Mouse (Mus musculus) embryonic facial prominence, embryonic 14.5 days (tissue): Measurements from ENCODE around the gene 2410002F23Rik. TPM values are rescaled to one million over a fixed set of nuclear protein-coding genes. Genes with fewer than 3 reads are reported as not detected.

ENCODE experiments used
- ATAC-seq: fragments of 200-750 bp; cut with Nextera tagmentation; 2 replicates; pipeline ENCODE4 v1.8.0; 2017; ENCODE audit warnings: low read depth, moderate number of reproducible peaks, moderate TSS enrichment
- DNase-seq: peaks from one replicate; pipeline ENCODE4 v3.0.0-alpha.2; 2015; ENCODE audit warnings: low spot score
- H3K27ac ChIP-seq: fragments of 300-500 bp; sonication (generic); replicated peaks from 2 replicates; pipeline ENCODE4 v1.5.1; 2014; ENCODE audit warnings: low read depth, mild to moderate bottlenecking, low read length, moderate library complexity
- H3K27me3 ChIP-seq: fragments of 300-500 bp; sonication (generic); replicated peaks from 2 replicates; pipeline ENCODE4 v1.6.1; 2014; ENCODE audit warnings: low read length; ENCODE audit not compliant: control insufficient read depth, insufficient read depth
- H3K36me3 ChIP-seq: fragments of 300-500 bp; sonication (generic); 2 replicates; pipeline ENCODE4 v1.6.1; 2014; ENCODE audit warnings: low read length, mixed read lengths; ENCODE audit not compliant: control insufficient read depth, insufficient read depth
- H3K4me1 ChIP-seq: fragments of 300-500 bp; sonication (generic); 2 replicates; pipeline ENCODE4 v1.6.1; 2014; ENCODE audit warnings: antibody characterized with exemption, low read length; ENCODE audit not compliant: control insufficient read depth, insufficient read depth
- H3K4me2 ChIP-seq: fragments of 300-500 bp; sonication (generic); 2 replicates; pipeline ENCODE4 v1.6.1; 2014; ENCODE audit warnings: low read depth, mild to moderate bottlenecking, low read length, moderate library complexity, mixed read lengths
- H3K4me3 ChIP-seq: fragments of 300-500 bp; sonication (generic); 2 replicates; pipeline ENCODE4 v1.5.1; 2014; ENCODE audit warnings: low read depth, mild to moderate bottlenecking, low read length
- H3K9ac ChIP-seq: fragments of 300-500 bp; sonication (generic); 2 replicates; pipeline ENCODE4 v1.6.1; 2014; ENCODE audit warnings: low read depth, mild to moderate bottlenecking, low read length, moderate library complexity, mixed read lengths
- H3K9me3 ChIP-seq: fragments of 300-500 bp; sonication (generic); 2 replicates; pipeline ENCODE4 v1.6.1; 2016; ENCODE audit warnings: low read length; ENCODE audit not compliant: control insufficient read depth
- WGBS: fragments of 180-500 bp; shearing (Covaris S2); extraction: QIAGEN DNeasy Blood & Tissue Kit; methylation state at CpG from one replicate; pipeline ENCODE4 v1.1.7; 2014; 5-methylcytosine and 5-hydroxymethylcytosine counted together
- polyA plus RNA-seq: library from polyadenylated mRNA; unstranded; fragments of >200 nt; fragmentation: Nextera tagmentation; extraction: Ambion mirVana; gene quantifications from 2 replicates; pipeline ENCODE4 v1.2.1, GENCODE M21; 2014

The 2410002F23Rik gene
- polyA plus RNA-seq, 1 experiment from 2014 or later, result 117 TPM

DNA sequence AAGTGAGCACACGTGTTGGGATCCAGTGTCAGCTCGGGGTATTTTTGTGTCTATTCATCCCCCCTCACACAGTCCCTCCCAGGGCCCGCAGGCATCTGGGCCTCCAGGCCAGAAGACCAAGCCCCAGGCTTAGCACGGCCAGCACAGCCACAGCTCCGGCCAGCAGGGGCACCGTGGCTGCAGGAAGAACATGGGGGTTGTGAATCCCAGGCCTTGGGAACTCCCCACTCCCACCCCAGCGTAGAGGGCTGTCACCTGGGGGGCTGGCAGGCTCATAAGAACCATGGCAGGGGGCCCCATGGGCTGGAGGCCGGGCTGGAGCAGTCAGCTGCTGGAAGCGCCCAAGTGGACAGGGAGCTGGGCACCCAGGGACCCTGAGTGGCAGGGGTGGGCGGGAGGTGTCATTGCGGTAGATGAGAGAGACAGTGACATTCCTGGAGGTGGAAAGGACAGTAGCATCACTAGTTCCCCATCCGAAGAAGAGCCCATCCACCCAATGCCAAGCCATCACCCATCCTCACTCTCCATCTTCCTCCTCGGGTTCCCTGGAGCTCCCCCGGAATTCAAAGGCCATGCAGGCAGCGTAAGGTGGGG is 6.6 kb downstream of the 2410002F23Rik start:
- Histone ChIP-seq H3K9me3 (no peaks in the 10 kb centered on the region), H3K4me1 (peaks cover 3% of the 10 kb centered on the region; the same call in 1 of the 2 replicates), H3K9ac (no peak overlapping the region), H3K4me3 (no peak overlapping the region), H3K27me3 (no peaks in the 10 kb centered on the region), H3K36me3 (peaks cover 58% of the 10 kb centered on the region), H3K27ac (no peak overlapping the region), H3K4me2 (no peak overlapping the region)
- ATAC-seq (peak; percentile 19; the same call in 1 of the 2 replicates), DNase-seq (no peak)
- 70% methylated on average over 15 of the region's 15 CpGs for WGBS

DNA sequence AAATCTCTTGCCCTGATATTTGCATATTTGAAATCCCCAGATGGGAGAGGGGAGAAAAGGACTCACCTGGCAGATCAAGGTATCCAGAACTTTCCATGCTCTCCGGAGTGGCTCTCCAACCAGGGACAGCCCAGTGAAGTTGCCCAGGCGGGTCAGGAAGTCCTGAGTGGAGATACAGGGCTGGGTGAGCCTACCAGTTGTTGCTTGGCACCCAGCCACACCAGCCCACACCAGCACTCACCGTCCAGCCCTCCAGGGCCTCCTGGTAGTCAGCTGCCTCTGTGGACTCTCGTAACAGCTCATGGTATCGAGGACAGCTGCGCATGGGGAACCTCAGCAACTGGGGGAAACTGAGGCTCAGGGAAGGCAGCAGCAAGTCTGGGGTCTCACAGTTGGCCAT is 8.4 kb downstream of the 2410002F23Rik start:
- no peak overlapping the region for H3K27ac ChIP-seq
- H3K4me2 ChIP-seq, result no peak overlapping the region
- ATAC-seq (no peak), DNase-seq (peak; percentile 29)
- H3K4me1 ChIP-seq, result no peaks in the 10 kb centered on the region
- H3K27me3 ChIP-seq, result no peaks in the 10 kb centered on the region
- H3K36me3 ChIP-seq, result peaks cover 41% of the 10 kb centered on the region
- WGBS, result 73% methylated on average over 6 of the region's 6 CpGs
- H3K4me3 ChIP-seq, result no peak overlapping the region
- H3K9me3 ChIP-seq, result no peaks in the 10 kb centered on the region
- no peak overlapping the region for H3K9ac ChIP-seq

- no peaks in the 10 kb centered on the region for H3K27me3 ChIP-seq
- ATAC-seq (no peak), DNase-seq (no peak)
- H3K4me3 ChIP-seq, result no peak within 1 kb of the TSS
- peaks cover 22% of the 10 kb centered on the region; the same call in 1 of the 2 replicates for H3K36me3 ChIP-seq
- H3K9me3 ChIP-seq, result no peaks in the 10 kb centered on the region
- 83% methylated on average over 4 of the region's 4 CpGs for WGBS
- no peaks in the 10 kb centered on the region for H3K4me1 ChIP-seq
- H3K4me2 ChIP-seq, result no peak within 1 kb of the TSS
- H3K9ac ChIP-seq, result no peak within 1 kb of the TSS
- no peak within 1 kb of the TSS for H3K27ac ChIP-seq
These were observed 10.8 kb downstream of the 2410002F23Rik start, which contains the start of gene Acp4 for GRCm38 (mm10) chr7:44257278-44257677. Gene Acp4 (minus strand): TSS chr7:44257378.

DNA sequence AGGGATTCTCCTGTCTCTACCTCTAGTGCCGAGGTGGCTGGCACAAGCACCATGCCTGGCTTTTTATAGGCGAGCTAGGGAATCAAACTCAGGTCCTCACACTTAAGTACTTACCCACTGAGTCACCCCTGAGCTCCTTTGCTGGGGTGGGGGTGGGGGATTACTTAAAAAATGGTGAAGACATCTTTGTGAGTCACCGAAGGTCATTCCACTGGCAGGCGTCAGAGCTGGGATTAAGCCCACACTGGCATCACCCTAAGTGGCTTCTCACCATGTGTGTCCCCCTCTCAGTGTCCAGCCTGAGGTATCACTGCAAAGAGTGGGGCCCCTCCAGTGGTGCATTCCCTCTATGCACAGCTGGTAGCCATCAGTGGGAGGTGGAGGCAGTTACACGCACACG is 13.9 kb downstream of the 2410002F23Rik start:
- Histone ChIP-seq H3K9ac (no peak overlapping the region), H3K27me3 (peaks cover 12% of the 10 kb centered on the region; the same call in 1 of the 2 replicates), H3K9me3 (no peaks in the 10 kb centered on the region), H3K4me2 (no peak overlapping the region), H3K4me3 (no peak overlapping the region), H3K4me1 (no peaks in the 10 kb centered on the region), H3K36me3 (no peaks in the 10 kb centered on the region), H3K27ac (no peak overlapping the region)
- no peak for DNase-seq
- WGBS, result 66% methylated on average over 6 of the region's 6 CpGs
- no peak for ATAC-seq

DNA sequence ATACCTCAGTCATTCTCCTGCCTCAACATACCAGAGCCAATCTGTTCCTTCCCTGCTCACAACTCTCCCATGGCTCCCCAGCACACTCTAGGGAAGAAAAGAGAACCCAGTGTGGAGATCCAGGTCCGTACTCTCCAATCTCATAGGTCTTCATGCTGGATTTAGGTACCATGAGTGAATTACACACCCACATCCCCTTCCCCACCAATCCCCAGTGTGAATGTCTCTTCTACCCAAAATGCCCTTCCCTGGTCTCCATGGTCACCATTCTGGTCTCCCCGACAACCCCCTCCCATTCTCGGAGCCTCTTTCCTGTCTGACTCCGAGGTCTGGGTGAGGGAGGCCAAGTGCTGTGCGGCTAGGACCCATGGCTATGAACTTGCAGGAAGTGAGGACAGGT is 14.6 kb downstream of the 2410002F23Rik start, which contains the start of gene Gm15517:
Gene Gm15517 (plus strand): TSS at position 301 of the 400 bp plus-strand sequence.
- Histone ChIP-seq H3K27me3 (peaks cover 12% of the 10 kb centered on the region; the same call in 1 of the 2 replicates), H3K4me1 (no peaks in the 10 kb centered on the region), H3K36me3 (no peaks in the 10 kb centered on the region), H3K9ac (no peak within 1 kb of the TSS), H3K4me3 (no peak within 1 kb of the TSS), H3K4me2 (no peak within 1 kb of the TSS), H3K27ac (no peak within 1 kb of the TSS), H3K9me3 (no peaks in the 10 kb centered on the region)
- 52% methylated on average over 5 of the region's 5 CpGs for WGBS
- ATAC-seq, result 0 out of 2 replicates have a peak, but pooled peaks have one; percentile 12
- DNase-seq, result no peak

DNA sequence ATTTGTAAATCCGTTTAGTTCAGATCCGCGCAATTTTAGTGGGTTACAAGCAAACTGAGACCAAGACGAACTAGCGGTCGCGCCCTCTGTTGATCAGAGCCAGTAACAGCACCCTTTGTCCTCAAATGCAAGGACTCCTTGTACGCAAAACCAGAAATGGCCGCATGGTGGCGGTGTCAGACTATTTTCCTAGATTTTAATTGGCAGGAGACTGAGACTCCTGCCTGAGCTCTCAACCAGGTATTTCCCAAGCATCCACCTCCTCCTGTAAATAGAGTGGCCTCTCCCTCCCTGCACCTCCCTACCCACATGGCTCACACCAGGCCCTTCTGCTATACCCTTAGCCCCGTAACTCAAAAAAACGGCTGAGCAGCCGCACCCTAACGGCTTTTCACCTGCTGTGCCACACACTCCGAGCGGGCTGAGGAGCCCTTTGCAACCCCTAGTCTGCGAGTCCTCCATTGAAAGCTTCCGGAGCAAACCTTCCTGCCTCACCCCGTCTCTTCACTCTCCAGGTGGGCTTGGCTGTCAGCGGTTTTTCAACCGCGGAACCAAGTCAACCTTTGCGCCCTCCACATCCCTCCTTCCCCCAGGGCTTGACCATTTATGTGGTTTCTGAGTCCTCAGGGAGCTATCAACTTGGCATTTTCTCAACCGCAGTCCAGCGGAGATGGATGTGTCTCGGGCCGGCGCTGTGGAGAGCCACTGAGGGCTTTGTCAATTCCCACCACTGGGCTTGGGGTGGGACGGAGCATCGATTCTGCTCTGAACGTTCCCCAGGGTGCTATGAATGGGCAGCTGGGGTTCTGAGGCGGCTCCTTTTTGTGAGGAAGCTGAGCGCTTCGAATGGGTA is 16.5 kb downstream of the 2410002F23Rik start:
- peaks cover 12% of the 10 kb centered on the region; the same call in 1 of the 2 replicates for H3K27me3 ChIP-seq
- H3K36me3 ChIP-seq, result no peaks in the 10 kb centered on the region
- 2% methylated on average over 34 of the region's 34 CpGs for WGBS
- no peaks in the 10 kb centered on the region for H3K4me1 ChIP-seq
- H3K4me3 ChIP-seq, result no peak overlapping the region
- H3K4me2 ChIP-seq, result peak overlapping the region; percentile 40
- no peak overlapping the region for H3K27ac ChIP-seq
- no peak overlapping the region for H3K9ac ChIP-seq
- ATAC-seq (peak; percentile 67), DNase-seq (peak; percentile 95)
- no peaks in the 10 kb centered on the region for H3K9me3 ChIP-seq

- no peaks in the 10 kb centered on the region for H3K9me3 ChIP-seq
- H3K36me3 ChIP-seq, result no peaks in the 10 kb centered on the region
- ATAC-seq, result no peak
- no peaks in the 10 kb centered on the region for H3K4me1 ChIP-seq
- H3K27me3 ChIP-seq, result peaks cover 11% of the 10 kb centered on the region; the same call in 1 of the 2 replicates
- no peak overlapping the region for H3K4me2 ChIP-seq
- 80% methylated on average over 11 of the region's 11 CpGs for WGBS
- no peak overlapping the region for H3K27ac ChIP-seq
- DNase-seq, result no peak
- no peak overlapping the region for H3K4me3 ChIP-seq
- no peak overlapping the region for H3K9ac ChIP-seq
These were observed 21.6 kb downstream of the 2410002F23Rik start for GRCm38 (mm10) chr7:44268117-44268516.

GRCm38 (mm10) chr7:44269397-44269796 is 22.9 kb downstream of the 2410002F23Rik start:
- WGBS, result 84% methylated on average over 2 of the region's 2 CpGs
- Histone ChIP-seq H3K27ac (no peak overlapping the region), H3K27me3 (peaks cover 6% of the 10 kb centered on the region; the same call in 1 of the 2 replicates), H3K4me3 (no peak overlapping the region), H3K9ac (no peak overlapping the region), H3K4me2 (no peak overlapping the region), H3K36me3 (no peaks in the 10 kb centered on the region), H3K9me3 (no peaks in the 10 kb centered on the region), H3K4me1 (no peaks in the 10 kb centered on the region)
- no peak for DNase-seq
- no peak for ATAC-seq
